Mouse (Mus musculus): Measurements from ENCODE around the gene Kcnj10.

- TF ChIP-seq CTCF (IDR thresholded peaks at IDR 0.05; ENCODE audit: control insufficient read depth, insufficient read depth, insufficient replicate concordance, low read depth, low read length): no peak
- no peak for TF ChIP-seq POLR2A (IDR thresholded peaks at IDR 0.05; ENCODE audit: control insufficient read depth, low read depth, low read length)
Measured at GRCm38 (mm10) chr1:172337411-172338185, 3.4 kb upstream of the Kcnj10 start.
